Mouse (Mus musculus): ENCODE measurements around the gene Peli1.

DNA sequence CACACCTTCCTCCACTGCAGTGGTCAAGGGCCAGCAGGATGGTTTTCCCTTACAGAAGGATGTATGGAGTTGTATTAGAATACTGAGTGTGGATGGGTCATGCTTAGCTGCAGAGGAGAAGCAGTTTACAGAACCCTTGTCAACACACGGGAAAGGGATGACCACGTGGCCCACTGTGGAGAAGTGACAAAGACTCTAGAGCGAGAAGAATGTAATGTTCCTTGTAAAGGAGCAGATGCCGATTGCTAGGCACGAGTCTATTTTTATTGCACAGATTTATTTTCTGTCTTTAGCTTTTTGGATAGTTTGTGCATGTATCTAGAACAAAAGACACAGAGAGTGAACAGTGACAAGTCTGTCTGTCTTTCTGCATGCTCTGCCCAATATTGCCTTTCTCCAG lies 71.0 kb downstream of the Peli1 start:
- TF ChIP-seq CTCF (IDR thresholded peaks at IDR 0.05; ENCODE audit: insufficient read depth, low read depth, low read length) (no peak), POLR2A (IDR thresholded peaks at IDR 0.05; ENCODE audit: insufficient read depth, low read depth, low read length) (no peak)

All from olfactory bulb, adult 2 months (tissue).